Mouse (Mus musculus): Measurements from ENCODE around the gene Snapin. TPM values are rescaled to one million over a fixed set of nuclear protein-coding genes. Genes with fewer than 3 reads are reported as not detected.

Gene Snapin
- total and polyA plus RNA-seq, 2 experiments from 2014 or later, result 59.2 to 85.5 TPM

DNA sequence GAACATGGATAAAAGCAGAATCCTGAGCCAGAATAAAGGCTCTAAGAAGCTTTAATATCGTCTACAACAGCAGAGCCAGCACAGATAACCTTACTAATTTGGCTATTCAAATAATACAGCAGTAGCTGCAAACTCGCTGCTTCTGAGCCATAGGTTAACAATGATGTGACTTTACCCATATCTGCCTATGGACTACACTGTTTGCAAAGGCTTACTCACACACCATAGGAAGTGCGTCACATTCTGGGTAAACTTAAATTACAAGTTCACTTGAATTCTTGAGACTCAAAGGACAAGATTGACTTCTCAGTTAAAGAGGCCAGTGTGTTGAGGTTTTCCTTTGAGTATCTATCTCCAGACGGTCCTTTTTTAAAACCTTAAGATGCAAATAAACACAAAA lies 12.6 kb upstream of the Snapin start:
- Histone ChIP-seq H3K27me3 (ENCODE audit: control insufficient read depth, insufficient read depth, low read length) (no peaks in the 10 kb centered on the region), H3K27ac (ENCODE audit: low read depth) (no peak overlapping the region), H3K4me3 (ENCODE audit: low read depth, low read length) (no peak overlapping the region), H3K9me3 (replicated peaks; ENCODE audit: control insufficient read depth, low read length) (no peaks in the 10 kb centered on the region), H3K9ac (replicated peaks; ENCODE audit: low read depth, low read length) (no peak overlapping the region), H3K36me3 (replicated peaks; ENCODE audit: control insufficient read depth, insufficient read depth, low read length) (peaks cover 83% of the 10 kb centered on the region), H3K4me2 (ENCODE audit: low read depth, low read length) (no peak overlapping the region), H3K4me1 (ENCODE audit: control insufficient read depth, insufficient read depth) (peaks cover 11% of the 10 kb centered on the region)
- DNase-seq (ENCODE audit: low spot score) (no peak), ATAC-seq (ENCODE audit: insufficient read depth, low read depth) (no peak)
- WGBS, result 84% methylated on average over 4 of the region's 4 CpGs
- TF ChIP-seq CTCF (IDR thresholded peaks at IDR 0.05; ENCODE audit: low read depth) (no peak), EP300 (IDR thresholded peaks at IDR 0.05; ENCODE audit: low read depth) (no peak)

DNA sequence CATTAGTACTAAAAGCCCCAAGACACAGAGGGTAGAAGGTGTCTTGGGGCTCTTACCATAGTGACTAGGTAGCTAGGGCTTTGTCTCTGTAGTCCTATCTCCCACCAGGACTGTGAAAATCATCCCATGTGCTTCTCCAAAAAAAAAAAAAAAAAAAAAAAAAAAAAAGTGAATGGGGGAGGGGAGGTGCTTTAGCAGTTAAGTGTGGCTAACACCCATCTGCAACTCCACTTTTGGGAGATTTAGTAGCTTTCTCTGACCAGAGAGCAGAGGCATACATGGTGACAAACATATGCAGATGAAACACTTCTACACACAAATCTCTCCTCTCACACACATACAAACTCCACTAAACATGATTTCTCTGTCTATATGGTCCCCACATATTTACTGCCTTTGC lies 6.8 kb upstream of the Snapin start:
- no peaks in the 10 kb centered on the region for H3K27me3 ChIP-seq (ENCODE audit: control insufficient read depth, insufficient read depth, low read length)
- H3K4me3 ChIP-seq (ENCODE audit: low read depth, low read length), result no peak overlapping the region
- peaks cover 67% of the 10 kb centered on the region for H3K36me3 ChIP-seq (replicated peaks; ENCODE audit: control insufficient read depth, insufficient read depth, low read length)
- DNase-seq (ENCODE audit: low spot score), result no peak
- TF ChIP-seq CTCF (IDR thresholded peaks at IDR 0.05; ENCODE audit: low read depth) (no peak), EP300 (IDR thresholded peaks at IDR 0.05; ENCODE audit: low read depth) (no peak)
- no peak overlapping the region for H3K27ac ChIP-seq (ENCODE audit: low read depth)
- no peaks in the 10 kb centered on the region for H3K4me1 ChIP-seq (ENCODE audit: control insufficient read depth, insufficient read depth)
- H3K9me3 ChIP-seq (replicated peaks; ENCODE audit: control insufficient read depth, low read length), result no peaks in the 10 kb centered on the region
- no peak overlapping the region for H3K4me2 ChIP-seq (ENCODE audit: low read depth, low read length)
- no peak overlapping the region for H3K9ac ChIP-seq (replicated peaks; ENCODE audit: low read depth, low read length)
- no peak for ATAC-seq (ENCODE audit: insufficient read depth, low read depth)

DNA sequence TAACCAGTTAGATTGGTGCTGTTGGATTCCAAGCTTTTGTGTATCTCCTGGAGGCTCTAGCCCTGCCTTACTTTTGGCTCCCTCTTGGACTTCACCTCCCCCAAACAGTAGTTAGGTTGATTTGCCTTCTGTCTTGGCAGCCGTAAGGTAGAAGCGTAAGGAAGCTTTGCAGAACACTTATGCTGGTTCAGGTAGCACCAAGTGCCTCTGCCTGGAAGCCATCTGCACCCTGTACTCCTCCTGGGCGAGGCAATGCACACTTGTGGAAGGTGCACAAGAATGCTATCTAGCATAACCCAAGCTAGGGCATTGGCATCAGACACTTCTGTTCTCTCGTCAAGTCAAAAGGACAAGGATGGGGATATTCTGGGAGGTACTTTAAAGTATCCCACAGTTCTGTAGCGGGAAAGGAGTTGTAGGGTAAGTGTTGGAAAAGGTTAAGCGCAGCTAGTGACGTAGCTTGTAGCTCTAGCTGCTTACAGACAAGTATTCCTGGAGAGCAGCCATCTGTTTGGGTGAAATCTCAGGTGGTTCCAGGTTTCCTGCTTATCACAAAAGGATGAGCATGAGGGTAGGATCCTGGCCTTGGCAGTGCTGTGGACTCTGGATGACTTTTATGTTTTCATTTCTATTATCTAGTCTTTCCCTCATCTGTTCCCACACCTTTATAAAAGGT lies 5.2 kb upstream of the Snapin start:
- Histone ChIP-seq H3K27ac (ENCODE audit: low read depth) (no peak overlapping the region), H3K4me1 (ENCODE audit: control insufficient read depth, insufficient read depth) (no peaks in the 10 kb centered on the region), H3K27me3 (ENCODE audit: control insufficient read depth, insufficient read depth, low read length) (no peaks in the 10 kb centered on the region), H3K9ac (replicated peaks; ENCODE audit: low read depth, low read length) (no peak overlapping the region), H3K9me3 (replicated peaks; ENCODE audit: control insufficient read depth, low read length) (no peaks in the 10 kb centered on the region), H3K4me3 (ENCODE audit: low read depth, low read length) (no peak overlapping the region), H3K4me2 (ENCODE audit: low read depth, low read length) (no peak overlapping the region), H3K36me3 (replicated peaks; ENCODE audit: control insufficient read depth, insufficient read depth, low read length) (peaks cover 51% of the 10 kb centered on the region)
- ATAC-seq (ENCODE audit: insufficient read depth, low read depth), result no peak
- no peak for DNase-seq (ENCODE audit: low spot score)
- WGBS, result 80% methylated on average over 7 of the region's 7 CpGs
- TF ChIP-seq EP300 (IDR thresholded peaks at IDR 0.05; ENCODE audit: low read depth) (no peak), CTCF (IDR thresholded peaks at IDR 0.05; ENCODE audit: low read depth) (no peak)

GRCm38 (mm10) chr3:90493831-90494540 lies 3.2 kb upstream of the Snapin start:
- ATAC-seq (ENCODE audit: insufficient read depth, low read depth) (no peak), DNase-seq (ENCODE audit: low spot score) (no peak)
- peaks cover 37% of the 10 kb centered on the region for H3K36me3 ChIP-seq (replicated peaks; ENCODE audit: control insufficient read depth, insufficient read depth, low read length)
- H3K27me3 ChIP-seq (ENCODE audit: control insufficient read depth, insufficient read depth, low read length), result no peaks in the 10 kb centered on the region
- no peak for TF ChIP-seq EP300 (IDR thresholded peaks at IDR 0.05; ENCODE audit: low read depth)
- no peak overlapping the region for H3K4me2 ChIP-seq (ENCODE audit: low read depth, low read length)
- H3K27ac ChIP-seq (ENCODE audit: low read depth), result no peak overlapping the region
- H3K4me3 ChIP-seq (ENCODE audit: low read depth, low read length), result no peak overlapping the region
- no peak overlapping the region for H3K9ac ChIP-seq (replicated peaks; ENCODE audit: low read depth, low read length)
- 65% methylated on average over 4 of the region's 4 CpGs for WGBS
- no peaks in the 10 kb centered on the region for H3K9me3 ChIP-seq (replicated peaks; ENCODE audit: control insufficient read depth, low read length)
- H3K4me1 ChIP-seq (ENCODE audit: control insufficient read depth, insufficient read depth), result peaks cover 7% of the 10 kb centered on the region

DNA sequence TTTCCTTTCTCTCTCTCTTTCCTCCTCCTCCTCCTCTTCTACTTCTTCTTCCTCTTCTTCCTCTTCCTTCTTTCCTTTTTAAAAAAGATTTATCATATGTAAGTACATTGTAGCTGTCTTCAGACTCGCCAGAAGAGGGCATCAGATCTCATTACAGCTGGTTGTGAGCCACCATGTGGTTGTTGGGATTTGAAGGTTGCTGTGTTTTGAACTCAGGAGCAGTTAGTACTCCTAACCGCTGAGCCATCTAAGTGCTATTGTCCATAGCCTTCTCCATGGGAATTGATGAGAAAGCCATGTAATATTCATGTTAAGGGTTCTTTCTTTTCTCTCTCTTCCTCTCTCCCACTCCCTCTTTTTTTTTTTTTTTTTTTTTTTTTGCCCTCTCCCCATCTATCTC lies 517 bp upstream of the Snapin start:
- no peak for DNase-seq (ENCODE audit: low spot score)
- Histone ChIP-seq H3K4me1 (ENCODE audit: control insufficient read depth, insufficient read depth) (peaks cover 7% of the 10 kb centered on the region), H3K9ac (replicated peaks; ENCODE audit: low read depth, low read length) (no peak overlapping the region), H3K27ac (ENCODE audit: low read depth) (no peak overlapping the region), H3K36me3 (replicated peaks; ENCODE audit: control insufficient read depth, insufficient read depth, low read length) (peaks cover 34% of the 10 kb centered on the region), H3K4me3 (ENCODE audit: low read depth, low read length) (no peak overlapping the region), H3K9me3 (replicated peaks; ENCODE audit: control insufficient read depth, low read length) (no peaks in the 10 kb centered on the region), H3K27me3 (ENCODE audit: control insufficient read depth, insufficient read depth, low read length) (no peaks in the 10 kb centered on the region), H3K4me2 (ENCODE audit: low read depth, low read length) (no peak overlapping the region)
- peak; percentile 48 for TF ChIP-seq CTCF (IDR thresholded peaks at IDR 0.05; ENCODE audit: low read depth)
- TF ChIP-seq EP300 (IDR thresholded peaks at IDR 0.05; ENCODE audit: low read depth), result no peak
- 44% methylated on average over 2 of the region's 2 CpGs for WGBS
- no peak for ATAC-seq (ENCODE audit: insufficient read depth, low read depth)

Data from heart, postnatal 0 days (tissue).